Mouse (Mus musculus) CH12.LX (cell line): Measurements from ENCODE around the gene Asl.

Experiments used
- CTCF ChIP-seq, 2 experiments: IDR thresholded peaks in 1 of 2; conservative IDR thresholded peaks in 1 of 2; 2 replicates each; pipeline ENCODE4 v1.5.1; 2011 to 2012; ENCODE audit warnings: low read depth in 2 of 2, low read length in 2 of 2, improper control_type of control experiment in 1 of 2, inconsistent platforms in 1 of 2, mild to moderate bottlenecking in 1 of 2, moderate library complexity in 1 of 2
- POLR2A ChIP-seq: IDR thresholded peaks from 2 replicates; pipeline ENCODE4 v1.6.1; 2011; ENCODE audit warnings: low read depth, mild to moderate bottlenecking, improper control_type of control experiment, low read length

- peak; percentile 78 to 79 for TF ChIP-seq CTCF (conservative IDR thresholded peaks at IDR 0.05 in 1 of 2, IDR thresholded peaks at IDR 0.05 in 1 of 2; ENCODE audit: low read depth in 2 of 2, low read length in 2 of 2)
- peak; percentile 82 for TF ChIP-seq POLR2A
These were observed 5.1 kb downstream of the Asl start for GRCm38 (mm10) chr5:130023767-130024539.
